Mouse (Mus musculus) bone marrow macrophage, adult 2 months (primary cell): ENCODE measurements around the gene Ddx39b.

Experiments used
- CTCF ChIP-seq: IDR thresholded peaks from 2 replicates; pipeline ENCODE4 v1.5.1; 2012; ENCODE audit warnings: low read depth, mild to moderate bottlenecking, low read length, moderate library complexity
- POLR2A ChIP-seq: IDR thresholded peaks from 2 replicates; pipeline ENCODE4 v1.6.1; 2012; ENCODE audit warnings: mild to moderate bottlenecking, low read depth, low read length, borderline replicate concordance

DNA sequence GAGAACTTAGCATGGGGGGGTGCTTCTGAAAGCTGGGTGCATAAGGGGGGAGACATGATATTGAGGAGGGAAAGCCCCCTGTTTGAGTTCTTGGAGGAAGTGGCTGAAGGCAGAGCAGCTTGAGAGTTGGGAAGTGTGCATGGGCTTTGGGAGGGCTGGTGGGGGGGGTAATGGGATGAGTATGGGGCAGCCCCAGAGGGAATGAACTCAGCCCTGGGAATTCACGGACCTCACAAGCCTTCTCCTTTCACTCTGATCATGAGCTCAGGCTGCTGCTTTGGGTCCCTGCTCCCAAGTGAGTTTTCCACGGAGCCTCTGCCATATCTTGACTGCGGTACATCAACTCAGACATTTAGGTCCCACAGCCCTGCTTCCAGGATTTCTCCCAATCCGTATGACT, 39.1 kb upstream of the Ddx39b start:
- no peak for TF ChIP-seq CTCF
- no peak for TF ChIP-seq POLR2A
